Mouse (Mus musculus) heart, postnatal 14 days (tissue): ENCODE data around the gene Ttll11. TPM values are rescaled to one million over a fixed set of nuclear protein-coding genes. Genes with fewer than 3 reads are reported as not detected.

ENCODE experiments used
- DNase-seq, 2 experiments: peaks; one replicate each; pipeline ENCODE4 v3.0.0; 2021 to 2022
- intact Hi-C: fragments of 180-260 bp; cut with DNase I; formaldehyde crosslinking; loops from one replicate; pipeline ENCODE4 v1.15.1; 2025
- total RNA-seq, 2 experiments: library from RNA; stranded (reverse); gene quantifications; 2 replicates each; pipeline ENCODE4 v1.2.3; 2021

Gene Ttll11
- total RNA-seq, 2 experiments from 2014 or later, result 1.3 to 1.9 TPM

DNA sequence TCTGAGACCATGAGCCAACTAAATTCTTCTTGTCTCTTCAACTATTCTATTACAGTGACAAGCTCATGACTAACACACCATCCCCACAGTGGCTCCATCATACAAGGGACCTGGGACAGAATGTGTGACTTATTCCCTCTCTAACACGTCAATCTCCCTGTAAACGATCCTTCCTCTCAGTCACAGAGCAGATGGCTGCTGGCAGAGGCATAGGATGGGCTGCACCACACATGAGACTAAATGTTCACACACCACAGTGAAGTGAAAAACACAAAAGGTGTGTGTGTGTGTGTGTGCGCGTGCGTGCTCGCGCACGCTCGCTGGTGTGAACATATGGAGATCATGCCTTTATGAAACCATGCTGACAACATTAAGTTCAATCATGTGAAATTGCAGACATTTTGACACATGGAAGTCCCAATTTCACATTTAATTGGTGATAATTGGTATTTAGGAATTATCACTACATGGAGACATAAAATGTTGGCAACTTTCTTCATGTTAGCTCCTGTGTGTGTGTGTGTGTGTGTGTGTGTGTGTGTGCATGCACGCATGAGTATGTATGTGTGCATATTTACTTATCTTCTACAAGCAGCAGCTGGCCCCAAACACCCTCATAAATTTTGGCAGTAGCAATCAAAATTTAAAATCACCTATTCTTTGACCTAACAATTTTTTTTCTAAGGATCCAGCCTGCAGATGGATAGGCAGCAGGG is 145.4 kb downstream of the Ttll11 start:
- intact Hi-C loops, result loop anchor here (5.0 kb wide), 1 partner anchor 68 kb away; no protein-coding TSS in a partner anchor
- DNase-seq, result no peak

DNA sequence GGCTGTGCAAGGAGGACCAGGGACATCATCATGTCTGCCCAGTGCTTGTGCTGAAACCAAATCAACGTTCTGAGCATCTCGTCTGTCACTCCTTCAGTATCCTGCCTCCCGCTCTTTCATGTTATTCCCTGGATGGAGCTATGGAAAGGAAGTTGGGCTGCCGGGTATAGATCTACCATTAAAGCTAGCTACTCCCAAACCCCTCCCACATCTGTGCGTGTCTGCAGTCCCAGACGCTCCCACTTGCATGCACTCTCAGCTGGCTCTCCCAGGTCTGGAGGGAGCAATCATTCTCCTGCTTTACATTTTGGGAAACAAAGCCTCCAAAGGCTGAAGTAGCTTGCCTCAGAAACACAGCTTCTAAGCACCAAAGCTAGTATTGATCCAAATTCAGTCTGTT is 146.2 kb downstream of the Ttll11 start:
- no peak for DNase-seq
- intact Hi-C loops, result loop anchor here (5.0 kb wide), 1 partner anchor 69 kb away; no protein-coding TSS in a partner anchor

DNA sequence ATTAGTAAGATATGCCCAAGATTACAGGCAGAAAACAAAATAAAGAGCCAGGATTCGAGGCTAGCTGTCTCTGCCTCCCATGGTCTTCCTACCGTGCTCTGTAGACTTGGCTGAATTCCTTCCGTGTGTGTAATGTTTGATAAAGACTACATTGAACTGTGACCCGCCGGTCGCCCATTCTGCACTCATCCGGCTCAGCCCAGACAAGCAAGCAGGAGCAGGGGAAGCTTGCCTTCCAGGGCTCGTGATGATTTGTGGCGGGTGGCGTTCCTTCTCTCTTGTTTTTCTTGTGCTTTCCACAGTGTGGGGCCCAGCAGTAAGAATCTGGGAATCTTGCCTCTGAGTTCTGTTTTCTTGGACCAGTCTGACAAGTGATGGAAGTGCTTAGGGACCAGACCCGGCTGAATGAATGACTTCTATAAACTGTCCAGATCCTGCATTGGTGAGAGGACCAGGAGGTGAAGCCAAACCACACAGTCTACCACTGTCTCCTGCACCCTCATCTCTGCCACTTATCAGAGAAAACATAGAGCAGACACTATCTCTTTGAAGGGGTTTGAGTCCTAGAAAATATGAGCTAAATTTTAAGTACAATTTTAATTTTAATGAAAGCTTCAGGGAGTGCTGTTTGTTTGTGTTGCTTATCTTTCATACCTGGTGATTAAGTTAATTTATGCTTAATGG is 146.8 kb downstream of the Ttll11 start:
- DNase-seq, result peak; percentile 26 to 29
- intact Hi-C loops, result loop anchor here (5.0 kb wide), 1 partner anchor 69 kb away; no protein-coding TSS in a partner anchor

DNA sequence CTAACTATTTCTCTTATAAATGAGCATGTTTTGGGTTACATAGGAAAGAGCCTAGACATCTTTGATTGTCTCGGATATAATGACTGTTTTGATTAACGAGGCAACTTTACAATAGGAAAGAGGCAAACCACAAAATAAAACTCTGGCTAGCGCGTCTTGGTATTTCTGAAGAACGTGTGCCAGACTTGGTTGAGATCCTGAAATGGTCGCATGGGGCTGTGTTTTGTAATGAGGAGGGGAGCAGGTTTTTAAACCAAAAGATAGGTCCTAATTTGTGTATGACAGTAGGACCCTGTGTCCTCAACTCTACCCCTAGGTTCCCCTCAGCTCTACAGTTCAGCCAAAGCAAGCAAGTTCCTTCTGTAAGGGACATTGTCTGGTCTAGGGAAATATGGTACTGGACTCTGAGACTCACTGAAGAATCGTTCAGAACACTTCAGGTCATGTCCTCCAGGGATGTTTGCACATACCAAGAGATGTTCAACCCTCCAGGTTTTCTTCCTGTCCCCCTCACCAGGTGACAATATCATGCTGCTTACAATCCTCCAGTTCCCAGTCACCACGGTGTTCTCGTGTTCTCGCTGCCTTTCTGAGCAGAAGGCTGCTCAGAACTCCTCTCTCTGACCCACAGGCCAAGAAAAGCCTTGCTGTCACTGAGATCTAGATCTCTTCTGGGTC is 147.7 kb downstream of the Ttll11 start:
- no peak for DNase-seq
- intact Hi-C loops, result loop anchor here (5.0 kb wide), 1 partner anchor 70 kb away; no protein-coding TSS in a partner anchor

DNA sequence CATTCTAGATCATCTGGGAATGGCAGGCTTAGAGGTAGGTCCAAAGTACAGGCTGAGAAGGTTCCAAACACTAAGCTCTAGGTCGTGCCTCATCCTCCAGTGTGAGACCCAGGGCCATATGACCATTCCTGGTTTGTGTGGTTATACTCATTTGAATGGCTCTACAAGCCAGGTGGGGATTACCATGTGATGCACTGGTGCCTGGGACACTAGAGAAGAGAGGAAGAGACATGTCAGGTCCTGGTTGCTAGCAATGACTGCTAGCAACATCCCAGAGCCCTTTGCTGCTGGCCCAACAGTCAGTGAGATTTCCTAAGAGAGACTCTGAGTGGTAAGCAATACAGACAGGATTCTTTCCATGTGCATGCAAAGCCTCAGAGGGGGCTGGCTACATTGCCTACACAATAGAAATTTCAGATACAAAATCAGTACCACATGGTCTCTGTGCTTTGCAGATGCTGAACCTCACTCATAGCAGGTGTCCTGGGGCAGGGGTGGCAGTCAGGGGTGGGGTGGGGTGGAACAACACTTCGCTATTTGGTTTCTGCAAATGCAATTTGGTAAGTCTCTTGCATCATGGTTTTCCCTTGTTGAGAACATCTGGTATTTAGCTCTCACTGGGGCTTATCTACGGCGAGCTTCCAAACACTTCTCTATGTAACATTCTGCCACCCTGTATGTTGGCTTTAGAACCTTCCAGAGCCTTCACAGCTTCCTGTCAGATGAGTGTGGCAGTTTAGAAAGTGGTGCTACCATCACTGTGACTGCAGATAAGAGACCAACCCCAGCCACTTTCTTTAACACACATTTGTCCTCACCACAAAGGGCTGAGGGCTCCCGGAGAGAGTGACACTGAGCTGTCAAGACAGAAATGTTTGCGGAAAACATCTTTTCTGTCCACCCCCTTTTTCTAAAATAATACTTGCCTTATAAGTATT is 148.5 kb downstream of the Ttll11 start:
- intact Hi-C loops, result loop anchor here (5.0 kb wide), 1 partner anchor 71 kb away; no protein-coding TSS in a partner anchor
- DNase-seq, result no peak

DNA sequence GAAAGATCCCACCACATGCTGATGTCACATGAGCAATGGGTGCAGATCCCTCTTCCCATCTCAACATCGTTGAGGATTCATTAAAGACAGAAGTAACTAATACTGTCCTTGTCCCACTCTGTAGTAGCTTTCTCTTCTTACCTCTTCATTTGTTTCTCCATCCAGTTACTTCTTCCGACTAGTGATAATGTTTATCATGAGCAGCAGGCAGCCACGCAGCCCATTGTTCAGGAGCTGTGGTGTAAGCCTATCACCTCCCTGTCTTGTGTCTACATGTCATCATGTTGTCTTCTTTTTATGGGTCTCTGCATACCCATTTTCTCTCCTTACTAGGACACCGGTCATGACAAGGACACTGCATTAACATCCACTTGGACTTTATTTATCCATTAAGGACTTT is 150.6 kb downstream of the Ttll11 start:
- intact Hi-C loops, result no loop called here
- DNase-seq, result no peak

DNA sequence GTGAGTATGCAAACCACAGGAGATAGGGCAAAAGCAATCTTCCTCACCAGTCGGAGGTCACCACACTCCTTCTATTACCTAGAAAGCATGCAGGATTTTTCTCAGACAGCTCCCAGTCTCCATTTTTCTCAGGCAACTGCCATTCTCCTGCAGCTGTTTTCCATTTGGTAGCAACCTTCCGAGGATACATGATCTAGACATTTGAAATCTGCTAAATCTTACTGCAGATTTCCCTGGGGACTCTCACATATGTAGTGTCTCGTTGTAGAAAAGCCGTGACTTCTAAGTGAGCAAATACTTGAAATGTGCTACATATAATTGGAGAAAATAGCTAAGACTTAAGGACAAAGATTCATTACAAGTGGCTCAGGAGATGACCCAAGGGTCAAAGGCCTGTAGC is 151.8 kb downstream of the Ttll11 start:
- intact Hi-C loops, result no loop called here
- DNase-seq, result no peak

DNA sequence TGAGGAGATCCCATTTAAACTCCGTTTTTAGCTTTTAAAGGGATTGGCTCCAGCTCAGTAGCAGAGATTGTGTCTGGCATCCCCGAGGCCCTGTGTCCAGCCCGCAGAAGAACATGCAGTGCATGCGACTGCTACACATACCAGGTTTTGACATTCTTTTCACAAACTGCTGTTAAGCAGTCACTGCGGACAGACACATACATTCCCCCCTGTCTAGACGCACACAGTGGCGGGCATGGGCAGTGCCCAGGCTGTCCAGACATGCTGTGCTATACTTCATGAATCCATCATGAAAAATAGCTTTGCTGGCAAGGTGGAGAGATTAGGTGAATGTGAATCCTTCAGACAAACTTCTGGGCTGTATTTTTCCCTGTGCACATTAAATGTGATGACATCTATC is 154.6 kb downstream of the Ttll11 start:
- intact Hi-C loops, result no loop called here
- no peak for DNase-seq

DNA sequence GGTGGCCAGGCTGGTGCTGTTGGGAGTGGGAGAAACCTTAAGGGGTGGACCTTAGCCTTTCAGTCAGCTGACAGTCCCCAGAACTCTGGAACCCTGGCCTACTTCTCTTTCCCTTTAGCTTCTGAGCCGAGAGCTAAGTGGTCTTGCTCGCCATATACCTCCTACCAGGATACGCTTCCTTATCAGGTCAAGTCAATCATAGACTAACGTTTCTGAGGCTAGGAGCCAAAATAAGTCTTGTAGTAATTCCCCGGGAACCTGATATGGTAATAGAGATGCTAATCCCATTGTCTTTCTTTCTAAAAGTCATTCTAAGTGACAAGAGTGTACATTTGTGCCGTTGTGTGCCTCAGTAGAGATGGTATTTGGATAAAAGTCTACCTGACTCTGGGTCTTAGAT is 156.1 kb downstream of the Ttll11 start:
- intact Hi-C loops, result no loop called here
- no peak for DNase-seq

DNA sequence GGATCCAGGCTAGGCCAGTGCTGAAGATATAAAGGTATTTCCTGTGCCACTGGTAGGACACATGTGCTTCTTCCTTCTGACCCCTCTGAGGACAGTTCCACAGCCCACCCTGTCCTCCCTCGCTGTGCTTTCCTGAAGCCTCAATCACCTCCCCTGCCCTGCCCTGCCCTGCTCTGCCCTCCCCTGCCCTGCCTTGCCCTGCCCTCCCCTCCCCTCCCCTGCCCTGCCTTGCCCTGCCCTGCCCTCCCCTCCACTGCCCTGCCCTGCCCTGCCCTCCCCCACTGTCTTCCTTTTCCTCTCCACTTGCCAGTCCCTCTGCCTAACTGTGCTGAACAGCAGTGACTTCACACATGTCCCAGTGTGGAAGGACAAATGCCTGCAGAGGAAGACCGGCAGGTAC is 160.8 kb downstream of the Ttll11 start:
- intact Hi-C loops, result no loop called here
- DNase-seq, result no peak

DNA sequence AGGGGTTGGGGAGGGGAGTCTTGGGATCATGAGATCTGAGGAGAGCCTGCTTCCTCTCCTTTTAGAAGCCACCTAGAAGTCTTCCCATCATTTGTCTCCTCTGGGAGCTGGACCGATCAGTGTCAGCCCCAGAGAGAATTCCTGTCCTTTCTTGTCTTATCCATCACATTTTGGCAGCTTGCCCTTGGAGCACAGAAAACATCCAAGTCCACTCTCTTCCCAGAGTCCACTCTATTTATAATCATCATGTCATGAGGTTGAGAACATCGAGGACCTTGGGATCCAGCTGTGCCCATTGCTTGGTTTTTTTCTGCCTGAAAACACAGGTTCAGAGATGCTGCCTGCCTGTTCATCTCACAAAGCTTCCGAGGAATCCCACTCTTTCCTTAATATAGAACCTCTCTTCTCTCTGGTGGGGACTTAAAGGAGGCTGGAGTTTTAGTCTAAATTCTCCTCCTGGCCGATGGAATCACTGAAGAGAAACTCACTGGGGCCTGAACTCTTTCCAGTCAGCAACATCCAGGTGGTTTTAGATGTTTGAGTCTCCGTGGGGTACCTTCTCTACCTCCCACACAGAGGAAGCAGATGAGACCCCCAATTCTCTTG is 163.6 kb downstream of the Ttll11 start:
- intact Hi-C loops, result no loop called here
- peak; percentile 43 to 57 for DNase-seq

DNA sequence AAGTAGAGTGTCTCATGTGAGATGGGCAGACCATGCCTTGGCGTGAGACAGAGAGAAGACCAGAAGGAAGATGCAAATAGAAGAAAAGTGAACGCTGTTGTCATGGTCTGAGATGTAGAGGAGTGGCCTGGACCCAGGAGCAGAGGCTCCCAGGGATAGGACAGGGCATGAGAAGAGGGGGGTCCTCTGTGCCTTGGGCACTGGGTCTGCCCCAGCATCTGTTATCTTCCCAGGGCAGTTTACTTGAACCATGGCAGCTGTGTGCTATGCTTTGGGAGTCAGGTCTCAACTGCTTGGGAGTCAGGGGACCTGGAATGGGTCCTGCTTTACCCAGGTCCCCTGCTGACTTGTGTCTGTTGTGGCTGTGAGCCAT is 167.2 kb downstream of the Ttll11 start:
- intact Hi-C loops, result no loop called here
- DNase-seq, result no peak

DNA sequence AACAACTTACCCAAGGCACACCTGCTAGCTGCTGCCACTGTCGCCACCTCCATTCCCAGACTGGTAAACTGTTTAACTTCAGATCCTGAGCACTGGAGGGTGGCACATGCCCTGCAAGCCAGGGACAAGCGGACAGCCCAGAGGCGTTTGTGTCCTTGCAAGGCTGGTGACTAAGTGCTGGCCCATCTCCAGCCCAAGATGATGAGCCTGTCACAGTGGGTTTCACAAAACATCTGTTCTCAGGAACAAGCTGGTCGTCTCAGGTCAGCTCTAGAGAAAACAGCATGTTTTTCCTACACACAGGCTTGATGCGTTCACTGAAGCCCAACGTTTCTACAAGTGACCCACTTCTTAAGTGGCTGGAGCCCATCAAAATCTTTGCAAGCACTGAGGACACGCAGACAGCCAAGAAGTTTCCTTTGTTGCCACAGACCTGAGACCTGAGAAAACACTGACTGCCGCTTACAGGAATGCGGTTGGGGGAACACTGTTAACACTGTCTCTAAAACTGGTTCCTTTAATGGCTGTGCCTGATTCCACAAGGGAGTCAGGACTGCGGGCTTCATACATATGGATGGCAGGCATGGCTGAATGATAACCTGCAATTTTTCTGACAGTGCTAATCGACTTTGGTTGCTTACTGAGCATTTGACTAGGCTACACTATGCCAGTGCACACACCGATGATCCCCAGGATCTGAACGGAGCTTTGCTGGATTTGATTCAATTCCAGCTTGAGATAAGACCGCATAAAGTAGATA is 167.7 kb downstream of the Ttll11 start:
- intact Hi-C loops, result no loop called here
- no peak for DNase-seq

DNA sequence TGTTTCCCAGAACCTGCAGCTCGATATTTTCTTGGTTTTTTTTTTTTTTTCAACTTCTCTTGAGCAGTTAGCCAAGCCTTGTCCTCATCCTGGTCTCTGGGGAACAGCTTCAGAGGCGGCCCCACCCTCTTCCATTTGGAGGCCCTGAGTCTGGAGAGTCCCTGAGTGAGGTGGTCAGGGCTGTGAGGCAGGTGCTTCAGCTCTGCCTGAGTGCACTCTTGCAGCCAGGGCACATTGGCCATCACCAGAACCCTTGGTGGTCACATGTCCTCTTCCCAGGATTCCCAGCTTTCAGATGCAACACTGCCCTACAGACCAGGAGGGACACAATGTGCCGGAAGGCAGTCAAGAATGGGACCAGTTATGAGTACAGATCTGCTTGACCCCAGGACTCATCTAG is 169.7 kb downstream of the Ttll11 start:
- no peak for DNase-seq
- intact Hi-C loops, result no loop called here

DNA sequence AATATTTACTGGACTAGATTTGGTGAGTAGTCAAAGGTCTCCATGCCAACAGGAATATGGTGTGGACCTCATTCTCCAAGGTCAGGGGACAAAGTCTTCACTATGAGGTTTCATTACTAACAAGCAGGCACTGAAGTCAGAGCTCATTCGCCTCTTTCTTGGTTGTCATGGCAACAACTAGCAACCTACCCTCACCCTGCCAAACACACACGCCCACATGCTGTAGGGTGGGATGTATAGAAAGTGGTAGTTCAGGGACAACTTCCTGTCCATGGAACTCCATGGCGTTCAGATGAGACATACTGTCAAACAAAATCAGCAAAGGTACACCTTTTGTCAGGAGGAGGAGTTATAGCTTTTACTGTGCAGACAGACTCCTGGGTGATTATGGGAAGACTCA is 170.6 kb downstream of the Ttll11 start:
- DNase-seq, result no peak
- intact Hi-C loops, result no loop called here

DNA sequence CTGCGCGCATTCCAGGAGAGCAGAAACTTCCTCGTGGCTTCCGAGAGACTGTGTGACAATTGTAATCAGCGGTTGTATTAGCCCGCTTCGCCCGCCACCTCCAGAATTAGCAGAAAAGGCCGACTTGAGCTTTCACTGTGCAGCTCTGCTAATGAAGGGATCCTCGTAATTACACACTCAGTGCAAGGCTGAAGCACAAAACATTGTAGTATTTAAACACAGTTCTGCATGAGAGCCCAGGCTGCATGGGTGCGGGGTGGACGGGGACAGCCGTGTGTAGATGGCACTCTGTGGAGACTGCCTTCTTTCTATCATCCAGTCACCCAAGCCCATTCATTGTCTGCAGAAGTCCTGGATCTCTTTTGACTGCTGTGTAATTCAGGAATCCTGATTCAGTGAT is 173.8 kb downstream of the Ttll11 start:
- intact Hi-C loops, result no loop called here
- DNase-seq, result no peak

DNA sequence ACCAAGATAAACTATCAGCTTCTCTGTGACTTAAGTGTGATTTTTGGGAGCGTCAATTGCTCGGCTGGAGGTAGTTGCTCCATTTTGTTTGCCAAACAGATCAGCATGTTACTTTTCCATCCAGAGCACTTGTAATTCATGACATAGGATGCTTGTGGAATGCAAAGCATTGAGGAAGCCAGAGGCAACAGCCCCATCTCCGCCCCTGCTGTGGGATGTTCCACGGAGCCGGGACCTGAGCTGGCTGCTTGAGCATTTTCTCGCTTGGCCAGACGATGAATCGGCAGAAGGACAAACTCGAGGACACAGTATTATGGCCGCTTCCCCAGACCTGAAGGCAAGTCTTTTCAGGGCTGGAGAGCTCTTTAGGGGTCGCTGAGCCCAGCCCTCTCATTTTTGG is 176.6 kb downstream of the Ttll11 start:
- no peak for DNase-seq
- intact Hi-C loops, result no loop called here

DNA sequence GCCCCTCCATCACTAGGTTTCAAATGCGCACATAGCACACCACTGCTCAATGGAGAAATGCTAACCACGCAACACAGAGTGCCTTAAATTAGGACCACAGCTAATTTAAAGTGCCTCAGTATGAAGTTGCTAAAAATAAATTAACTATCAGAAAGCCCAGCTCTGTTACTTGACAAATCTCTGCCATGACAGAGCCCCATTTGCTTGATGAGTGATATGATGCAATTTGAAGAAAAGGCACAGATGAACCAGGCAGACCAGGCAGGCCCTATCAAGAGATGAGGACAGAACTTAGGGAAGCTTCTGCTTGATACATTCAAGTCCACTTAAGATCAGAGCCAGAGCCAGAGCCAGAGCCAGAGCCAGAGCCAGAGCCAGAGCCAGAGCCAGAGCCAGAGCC is 178.0 kb downstream of the Ttll11 start:
- intact Hi-C loops, result no loop called here
- DNase-seq, result no peak

DNA sequence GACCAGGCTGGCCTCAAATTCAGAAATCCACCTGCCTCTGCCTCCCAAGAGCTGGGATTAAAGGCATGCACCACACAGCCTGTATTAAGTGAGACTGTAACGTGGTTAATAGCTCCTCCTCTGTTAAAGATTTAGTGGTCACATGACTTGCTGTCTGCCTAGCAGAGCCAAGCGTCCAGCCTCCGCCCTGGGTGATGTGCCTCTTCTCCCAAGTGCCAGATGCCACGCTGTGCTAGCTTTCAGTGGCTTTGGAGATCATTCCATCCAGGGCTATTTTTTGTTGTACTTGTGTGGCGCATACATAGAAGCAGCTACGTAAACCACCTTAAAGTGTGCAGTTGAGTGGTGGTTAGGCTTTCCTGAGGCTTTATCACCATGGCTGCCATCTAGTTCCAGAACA is 180.6 kb downstream of the Ttll11 start:
- no peak for DNase-seq
- intact Hi-C loops, result no loop called here
